Mouse (Mus musculus) midbrain, postnatal 0 days (tissue): ENCODE data around the gene Slc38a10. TPM values are rescaled to one million over a fixed set of nuclear protein-coding genes. Genes with fewer than 3 reads are reported as not detected.
A peak's percentile ranks its signal among the peaks of the same experiment; 100 is the strongest.

ENCODE experiments used
- ATAC-seq: fragments of 200-750 bp; cut with Nextera tagmentation; 2 replicates; pipeline ENCODE4 v1.8.0; 2017; ENCODE audit warnings: moderate number of reproducible peaks, mild to moderate bottlenecking, moderate TSS enrichment, moderate library complexity; ENCODE audit not compliant: low FRiP score
- DNase-seq: peaks from one replicate; pipeline ENCODE4 v3.0.0-alpha.2; 2015; ENCODE audit warnings: low spot score
- H3K27ac ChIP-seq: fragments of 300-500 bp; sonication (generic); 2 replicates; pipeline ENCODE4 v1.5.1; 2014; ENCODE audit warnings: low read depth, mild to moderate bottlenecking, low read length, mixed read lengths
- H3K27me3 ChIP-seq: fragments of 300-500 bp; sonication (generic); 2 replicates; pipeline ENCODE4 v1.6.1; 2014; ENCODE audit warnings: low read length, control low read depth, mixed read lengths; ENCODE audit not compliant: insufficient read depth
- H3K36me3 ChIP-seq: fragments of 300-500 bp; sonication (generic); 2 replicates; pipeline ENCODE4 v1.6.1; 2014; ENCODE audit warnings: low read length, control low read depth, mixed read lengths; ENCODE audit not compliant: insufficient read depth
- H3K4me1 ChIP-seq: fragments of 300-500 bp; sonication (generic); 2 replicates; pipeline ENCODE4 v1.6.1; 2014; ENCODE audit warnings: mild to moderate bottlenecking, control low read depth, antibody characterized with exemption, low read length, mixed read lengths; ENCODE audit not compliant: insufficient read depth
- H3K4me2 ChIP-seq: fragments of 300-500 bp; sonication (generic); 2 replicates; pipeline ENCODE4 v1.6.1; 2014; ENCODE audit warnings: low read depth, mild to moderate bottlenecking, low read length, mixed read lengths; ENCODE audit not compliant: poor library complexity, severe bottlenecking
- H3K4me3 ChIP-seq: fragments of 300-500 bp; sonication (generic); 2 replicates; pipeline ENCODE4 v1.5.1; 2014; ENCODE audit warnings: low read depth, mild to moderate bottlenecking, low read length, moderate library complexity
- H3K9ac ChIP-seq: fragments of 300-500 bp; sonication (generic); replicated peaks from 2 replicates; pipeline ENCODE4 v1.6.1; 2014; ENCODE audit warnings: mild to moderate bottlenecking, low read length, moderate library complexity, mixed read lengths; ENCODE audit not compliant: poor library complexity, severe bottlenecking
- H3K9me3 ChIP-seq: fragments of 300-500 bp; sonication (generic); 2 replicates; pipeline ENCODE4 v1.6.1; 2016; ENCODE audit warnings: low read length, control low read depth
- CTCF ChIP-seq: IDR thresholded peaks from 2 replicates; pipeline ENCODE4 v1.5.1; 2016; ENCODE audit warnings: antibody characterized with exemption, mild to moderate bottlenecking
- WGBS: fragments of 180-500 bp; shearing (Covaris S2); extraction: QIAGEN DNeasy Blood & Tissue Kit; methylation state at CpG from one replicate; pipeline ENCODE4 v1.1.7; 2014; 5-methylcytosine and 5-hydroxymethylcytosine counted together
- polyA plus RNA-seq: library from polyadenylated mRNA; unstranded; fragments of >200 nt; fragmentation: Nextera tagmentation; extraction: Ambion mirVana; gene quantifications from 2 replicates; pipeline ENCODE4 v1.2.1, GENCODE M21; 2015
- total RNA-seq: library from RNA; depleted of rRNA; stranded (reverse); fragments of >200 nt; gene quantifications from 2 replicates; pipeline ENCODE4 v1.2.3, GENCODE M21; 2014

Slc38a10 gene
- total and polyA plus RNA-seq, 2 experiments from 2014 or later = 111 to 171 TPM

DNA sequence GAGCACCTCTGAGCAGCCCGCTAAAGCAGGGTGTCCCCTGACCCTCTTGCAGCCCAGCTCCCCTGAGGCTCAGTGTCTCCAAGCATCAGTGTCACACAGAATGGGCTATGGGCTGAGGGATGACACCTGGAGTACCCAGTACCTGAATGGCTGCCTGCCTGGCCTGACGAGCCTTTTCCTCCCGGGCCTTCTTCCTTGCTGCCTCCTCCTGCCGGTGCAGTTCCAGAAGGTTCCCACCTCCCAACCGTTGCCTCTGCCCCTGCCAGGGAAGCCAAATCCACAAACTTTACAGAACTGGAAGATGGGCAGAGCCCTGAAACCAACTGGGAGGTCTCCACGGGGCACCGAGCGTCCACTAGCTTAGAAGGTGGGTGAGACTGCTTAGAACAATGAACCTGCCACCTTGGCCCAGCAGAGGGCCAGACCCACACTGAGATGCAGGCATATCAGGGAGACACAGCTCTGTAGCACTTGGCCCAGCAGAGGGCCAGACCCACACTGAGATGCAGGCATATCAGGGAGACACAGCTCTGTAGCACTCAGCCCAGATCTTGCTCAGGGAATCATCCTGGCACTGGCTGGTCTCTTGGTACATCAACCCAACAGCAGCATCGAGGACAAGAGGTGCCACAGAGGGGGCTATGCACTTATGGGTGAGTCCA is 78.0 kb downstream of the Slc38a10 start:
- DNase-seq (no peak), ATAC-seq (0 out of 2 replicates have a peak, but pooled peaks have one; percentile 24)
- no peak overlapping the region for H3K27ac ChIP-seq
- peak; percentile 66 for TF ChIP-seq CTCF
- peaks cover 77% of the 10 kb centered on the region for H3K36me3 ChIP-seq
- no peak overlapping the region for H3K4me3 ChIP-seq
- H3K4me2 ChIP-seq = no peak overlapping the region
- H3K27me3 ChIP-seq = no peaks in the 10 kb centered on the region
- 94% methylated on average over 9 of the region's 9 CpGs for WGBS
- no peak overlapping the region for H3K9ac ChIP-seq
- no peaks in the 10 kb centered on the region for H3K9me3 ChIP-seq
- H3K4me1 ChIP-seq = no peaks in the 10 kb centered on the region

DNA sequence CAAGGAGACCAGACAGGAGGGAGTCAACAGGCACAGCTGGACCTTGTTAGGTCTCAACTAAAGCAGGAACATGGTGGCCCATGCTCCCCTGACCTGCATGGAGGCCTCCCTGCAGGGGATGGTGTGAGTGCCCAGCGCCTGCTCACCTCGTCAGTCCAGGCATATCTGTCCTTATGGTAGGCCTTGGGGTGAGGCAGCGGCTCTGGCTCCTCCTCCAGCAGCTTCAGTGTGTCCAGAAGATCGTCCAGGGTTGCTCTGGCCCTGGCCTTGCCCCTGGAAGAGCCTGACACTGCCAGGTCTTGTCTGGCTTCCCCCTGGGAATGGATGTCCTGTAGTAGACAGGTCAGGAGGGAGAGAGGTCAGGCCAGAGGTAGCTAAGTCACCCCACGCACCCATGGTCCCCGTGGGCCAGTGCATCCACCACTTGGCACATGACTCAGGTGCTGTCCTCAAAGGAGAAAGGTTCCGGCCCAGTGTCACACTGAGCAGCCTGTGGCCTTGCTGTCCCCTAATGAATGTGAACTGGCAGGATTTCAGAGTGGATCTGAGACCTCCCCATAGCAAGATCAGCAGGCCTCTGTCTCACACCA is 79.3 kb downstream of the Slc38a10 start:
- Histone ChIP-seq H3K27me3 (no peaks in the 10 kb centered on the region), H3K4me3 (no peak overlapping the region), H3K9me3 (no peaks in the 10 kb centered on the region), H3K36me3 (peaks cover 82% of the 10 kb centered on the region), H3K9ac (no peak overlapping the region), H3K27ac (no peak overlapping the region), H3K4me1 (no peaks in the 10 kb centered on the region), H3K4me2 (no peak overlapping the region)
- no peak for DNase-seq
- ATAC-seq = no peak
- WGBS = 88% methylated on average over 7 of the region's 7 CpGs
- TF ChIP-seq CTCF = no peak

DNA sequence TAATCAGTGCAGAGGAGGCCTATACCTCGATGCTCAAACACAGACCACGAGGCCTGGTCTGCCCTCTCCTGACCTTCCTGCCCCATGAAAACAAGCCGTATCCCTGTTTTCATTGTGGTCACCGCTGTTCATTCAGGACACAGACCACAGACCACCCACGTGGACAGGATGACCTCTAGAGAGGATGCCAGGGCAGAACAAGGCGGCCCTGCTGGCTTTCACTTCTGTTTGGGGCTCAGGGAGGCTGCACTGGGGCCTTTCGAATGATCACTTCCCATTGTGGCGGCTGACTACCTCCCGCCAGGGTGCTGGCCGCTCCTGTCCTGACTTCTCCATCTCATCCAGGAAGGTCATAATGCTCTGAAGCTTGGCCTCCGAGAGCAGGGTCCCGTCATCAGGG is 80.1 kb downstream of the Slc38a10 start:
- no peak for DNase-seq
- no peak for TF ChIP-seq CTCF
- Histone ChIP-seq H3K27me3 (no peaks in the 10 kb centered on the region), H3K4me3 (no peak overlapping the region), H3K4me1 (no peaks in the 10 kb centered on the region), H3K27ac (no peak overlapping the region), H3K4me2 (no peak overlapping the region), H3K36me3 (peaks cover 80% of the 10 kb centered on the region), H3K9me3 (no peaks in the 10 kb centered on the region), H3K9ac (no peak overlapping the region)
- WGBS = 36% methylated on average over 12 of the region's 12 CpGs
- no peak for ATAC-seq

DNA sequence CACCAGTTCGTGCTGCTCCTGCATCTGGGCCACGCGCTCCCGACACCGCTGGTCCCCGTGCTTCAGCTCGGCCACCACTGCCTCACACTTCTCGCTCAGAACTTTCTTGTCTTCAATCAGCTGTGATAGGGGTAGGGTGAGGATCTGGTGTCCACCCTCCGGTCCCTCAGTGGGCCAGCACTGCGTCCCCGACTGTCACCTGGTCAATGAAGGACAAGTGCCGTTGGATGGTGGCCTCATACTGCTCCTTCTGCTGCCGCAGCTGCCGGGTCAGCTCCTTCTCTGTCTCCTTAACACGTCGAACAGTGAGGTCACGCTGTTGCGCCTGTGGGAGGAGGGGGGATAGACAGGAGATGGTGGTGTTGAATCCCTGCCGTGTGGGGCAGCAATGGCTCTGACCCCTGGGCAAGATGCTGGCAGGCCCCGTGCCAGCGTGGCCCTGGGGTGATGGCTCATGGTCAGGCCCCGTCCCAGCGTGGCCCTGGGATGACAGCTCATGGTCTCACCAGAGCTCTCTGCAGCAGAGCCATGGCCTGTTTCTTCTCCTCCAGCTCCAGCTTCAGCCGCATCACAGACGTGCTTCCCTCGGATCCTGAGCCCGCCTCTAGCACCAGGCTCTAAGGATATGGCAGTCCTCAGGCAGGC is 80.7 kb downstream of the Slc38a10 start:
- WGBS = 89% methylated on average over 27 of the region's 27 CpGs
- TF ChIP-seq CTCF = no peak

DNA sequence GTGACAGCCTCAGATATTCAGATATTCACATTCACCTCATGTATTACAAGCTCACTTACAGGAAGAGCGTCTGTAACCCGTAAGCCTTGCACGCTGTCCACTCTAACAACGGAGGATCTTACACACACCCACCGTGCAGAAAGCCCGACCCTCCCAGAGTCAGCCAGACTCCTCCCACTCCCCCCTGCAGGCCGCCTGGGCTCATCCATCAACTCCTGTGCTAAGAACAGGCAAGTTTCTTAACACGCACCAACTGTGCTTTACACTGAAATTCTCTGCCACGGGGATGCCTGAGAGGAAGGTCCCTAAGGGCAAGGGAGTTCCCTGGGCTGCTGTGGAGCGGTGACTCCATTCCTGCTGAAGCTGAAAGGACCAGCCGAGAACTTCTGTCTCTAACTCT is 81.9 kb downstream of the Slc38a10 start:
- TF ChIP-seq CTCF = no peak
- WGBS = 58% methylated on average over 11 of the region's 11 CpGs

More for the DNA sequence above, 80.7 kb downstream of the Slc38a10 start:
- Histone ChIP-seq H3K4me3 (no peak overlapping the region), H3K9ac (no peak overlapping the region), H3K4me2 (no peak overlapping the region), H3K4me1 (no peaks in the 10 kb centered on the region), H3K27me3 (no peaks in the 10 kb centered on the region), H3K27ac (no peak overlapping the region; the same call in 1 of the 2 replicates), H3K9me3 (no peaks in the 10 kb centered on the region), H3K36me3 (peaks cover 80% of the 10 kb centered on the region)
- ATAC-seq (no peak), DNase-seq (no peak)

DNA sequence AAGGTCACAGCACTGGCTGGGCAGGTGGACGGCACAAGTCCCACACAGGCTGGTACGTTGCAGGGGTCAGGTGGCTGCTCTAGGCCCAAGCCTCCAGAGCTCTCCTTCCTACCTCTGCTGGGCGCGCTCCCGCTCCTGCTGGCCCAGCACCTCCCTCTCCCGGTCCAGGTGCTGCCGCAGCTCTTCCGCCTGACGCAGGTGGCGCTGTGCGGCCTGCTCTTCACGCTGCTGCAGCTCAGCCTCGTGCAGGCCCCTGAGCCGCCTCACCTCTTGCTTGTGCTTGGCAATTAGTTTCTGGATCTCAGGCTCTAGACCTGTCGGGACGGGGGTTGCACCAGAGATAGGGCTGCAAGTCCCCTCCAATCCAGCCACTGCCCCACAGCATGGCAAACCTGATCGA is 83.3 kb downstream of the Slc38a10 start:
- no peak overlapping the region for H3K9ac ChIP-seq
- H3K4me1 ChIP-seq = no peaks in the 10 kb centered on the region
- peak; percentile 53 for DNase-seq
- ATAC-seq = 0 out of 2 replicates have a peak, but pooled peaks have one; percentile 8
- no peak overlapping the region for H3K4me2 ChIP-seq
- no peak overlapping the region for H3K27ac ChIP-seq
- H3K4me3 ChIP-seq = no peak overlapping the region
- WGBS = 58% methylated on average over 17 of the region's 17 CpGs
- H3K36me3 ChIP-seq = peaks cover 80% of the 10 kb centered on the region
- H3K27me3 ChIP-seq = no peaks in the 10 kb centered on the region
- peak; percentile 61 for TF ChIP-seq CTCF
- H3K9me3 ChIP-seq = no peaks in the 10 kb centered on the region

More for the DNA sequence above, 81.9 kb downstream of the Slc38a10 start:
- Histone ChIP-seq H3K27me3 (no peaks in the 10 kb centered on the region), H3K36me3 (peaks cover 78% of the 10 kb centered on the region), H3K4me1 (no peaks in the 10 kb centered on the region), H3K9ac (no peak overlapping the region), H3K4me2 (no peak overlapping the region), H3K4me3 (no peak overlapping the region), H3K27ac (no peak overlapping the region), H3K9me3 (no peaks in the 10 kb centered on the region)
- no peak for DNase-seq
- ATAC-seq = no peak
